Mouse (Mus musculus) thymus, adult 2 months (tissue): ENCODE measurements around the gene Anks1. TPM values are rescaled to one million over a fixed set of nuclear protein-coding genes. Genes with fewer than 3 reads are reported as not detected.

Experiments
- DNase-seq: peaks from one replicate; pipeline ENCODE4 v3.0.0; 2021
- H3K27ac ChIP-seq: fragments of 200-500 bp; 2 replicates; pipeline ENCODE4 v1.5.1; 2012; ENCODE audit warnings: low read length, control low read depth; ENCODE audit not compliant: control insufficient read depth, insufficient read depth
- H3K27me3 ChIP-seq: fragments of 200-500 bp; 2 replicates; pipeline ENCODE4 v1.6.1; 2012; ENCODE audit warnings: mild to moderate bottlenecking, low read length, moderate library complexity, mixed read lengths; ENCODE audit not compliant: control insufficient read depth, insufficient read depth
- H3K36me3 ChIP-seq: fragments of 200-500 bp; 2 replicates; pipeline ENCODE4 v1.6.1; 2012; ENCODE audit warnings: mild to moderate bottlenecking, low read length, moderate library complexity; ENCODE audit not compliant: control insufficient read depth, insufficient read depth
- H3K4me1 ChIP-seq: fragments of 200-500 bp; replicated peaks from 2 replicates; pipeline ENCODE4 v1.6.1; 2012; ENCODE audit warnings: low read length; ENCODE audit not compliant: control insufficient read depth, insufficient read depth
- H3K4me3 ChIP-seq: fragments of 200-500 bp; 2 replicates; pipeline ENCODE4 v1.5.1; 2012; ENCODE audit warnings: mild to moderate bottlenecking, low read length, control low read depth, moderate library complexity; ENCODE audit not compliant: control insufficient read depth, insufficient read depth
- CTCF ChIP-seq: fragments of 200-500 bp; IDR thresholded peaks from 2 replicates; pipeline ENCODE4 v1.5.1; 2012; ENCODE audit warnings: mild to moderate bottlenecking, control low read depth, low read length, moderate library complexity, borderline replicate concordance; ENCODE audit not compliant: control insufficient read depth, poor library complexity, insufficient read depth; ENCODE audit errors: extremely low read depth
- POLR2A ChIP-seq: fragments of 200-500 bp; IDR thresholded peaks from 2 replicates; pipeline ENCODE4 v1.6.1; 2012; ENCODE audit warnings: mild to moderate bottlenecking, low read length, control low read depth, moderate library complexity; ENCODE audit not compliant: control insufficient read depth, poor library complexity, insufficient read depth; ENCODE audit errors: extremely low read depth
- WGBS: fragments of 180-500 bp; shearing (Covaris S2); methylation state at CpG from one replicate; pipeline ENCODE4 v1.1.7; 2018; 5-methylcytosine and 5-hydroxymethylcytosine counted together
- polyA plus RNA-seq: library from polyadenylated mRNA; depleted of rRNA; stranded (reverse); fragments of >200 nt; gene quantifications from 2 replicates; pipeline ENCODE4 v1.2.3, GENCODE M21; 2012

Anks1 gene
- polyA plus RNA-seq, 1 experiment: 103 TPM

- no peaks in the 10 kb centered on the region for H3K4me1 ChIP-seq
- H3K27ac ChIP-seq: no peak overlapping the region
- peaks cover 22% of the 10 kb centered on the region for H3K36me3 ChIP-seq
- no peak for TF ChIP-seq POLR2A
- no peak for TF ChIP-seq CTCF
- H3K27me3 ChIP-seq: no peaks in the 10 kb centered on the region
- 93% methylated on average over 5 of the region's 5 CpGs for WGBS
- H3K4me3 ChIP-seq: no peak overlapping the region
- no peak for DNase-seq
These were observed 138.4 kb downstream of the Anks1 start for GRCm38 (mm10) chr17:28047520-28047919.

DNA sequence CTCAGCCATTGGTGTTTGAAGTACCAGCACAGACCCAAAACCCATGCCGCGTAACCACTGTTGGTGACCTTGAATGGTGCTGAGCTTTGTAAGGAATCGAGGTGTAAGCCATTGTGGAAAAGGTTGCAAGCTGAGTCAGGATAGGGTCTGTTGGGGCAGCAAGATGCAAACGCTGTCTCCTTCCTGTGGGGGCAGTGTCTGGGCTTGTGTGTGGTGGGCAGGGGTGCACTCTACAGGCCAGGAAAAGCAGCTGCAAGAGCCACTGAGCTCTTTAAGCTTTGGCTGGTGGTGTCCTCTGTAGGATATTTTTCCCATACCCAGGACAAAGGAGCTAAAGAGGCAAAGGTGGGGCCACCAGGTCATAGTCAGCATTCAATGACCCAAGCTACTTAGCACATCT, 139.3 kb downstream of the Anks1 start:
- TF ChIP-seq POLR2A (no peak), CTCF (peak; percentile 89; the same call in 1 of the 2 replicates)
- no peaks in the 10 kb centered on the region for H3K4me1 ChIP-seq
- 70% methylated on average over 4 of the region's 4 CpGs for WGBS
- no peak overlapping the region for H3K27ac ChIP-seq
- no peak overlapping the region for H3K4me3 ChIP-seq
- H3K36me3 ChIP-seq: peaks cover 21% of the 10 kb centered on the region
- peak; percentile 46 for DNase-seq
- no peaks in the 10 kb centered on the region for H3K27me3 ChIP-seq

GRCm38 (mm10) chr17:28050210-28050609, 141.1 kb downstream of the Anks1 start:
- H3K36me3 ChIP-seq: peaks cover 31% of the 10 kb centered on the region
- DNase-seq: no peak
- no peak overlapping the region for H3K27ac ChIP-seq

GRCm38 (mm10) chr17:28052293-28052863, 143.3 kb downstream of the Anks1 start:
- no peak for TF ChIP-seq CTCF
- TF ChIP-seq POLR2A: no peak
- peaks cover 28% of the 10 kb centered on the region for H3K36me3 ChIP-seq
- H3K4me3 ChIP-seq: no peak overlapping the region
- no peaks in the 10 kb centered on the region for H3K27me3 ChIP-seq
- 97% methylated on average over 21 of the region's 21 CpGs for WGBS
- no peak overlapping the region for H3K27ac ChIP-seq
- no peaks in the 10 kb centered on the region for H3K4me1 ChIP-seq
- DNase-seq: no peak

More at GRCm38 (mm10) chr17:28050210-28050609, 141.1 kb downstream of the Anks1 start:
- 94% methylated on average over 8 of the region's 8 CpGs for WGBS
- Histone ChIP-seq H3K27me3 (no peaks in the 10 kb centered on the region), H3K4me1 (no peaks in the 10 kb centered on the region), H3K4me3 (no peak overlapping the region)
- TF ChIP-seq CTCF (no peak), POLR2A (no peak)

DNA sequence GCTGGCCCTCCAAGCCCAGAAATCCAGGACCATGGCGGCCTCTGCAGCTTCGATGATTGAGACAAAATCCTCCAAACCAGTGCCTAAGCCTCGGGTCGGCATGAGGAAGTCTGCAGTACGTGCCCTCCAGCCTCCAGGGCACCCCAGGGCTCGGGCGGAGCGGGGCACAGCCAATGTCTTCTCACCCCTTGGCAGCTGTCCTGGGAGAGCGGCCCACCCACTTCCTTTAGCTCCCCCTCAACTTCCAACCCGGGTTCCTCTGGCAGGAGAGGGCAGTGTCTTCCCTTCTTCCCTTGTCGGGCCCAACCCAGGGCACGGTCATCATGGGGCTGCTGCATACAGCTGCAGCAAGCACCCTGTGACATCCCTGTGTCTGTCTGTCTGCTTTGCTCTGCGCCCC, 149.2 kb downstream of the Anks1 start:
- no peaks in the 10 kb centered on the region for H3K27me3 ChIP-seq
- peaks cover 20% of the 10 kb centered on the region for H3K36me3 ChIP-seq
- no peak overlapping the region for H3K27ac ChIP-seq
- 92% methylated on average over 13 of the region's 13 CpGs for WGBS
- DNase-seq: no peak
- H3K4me3 ChIP-seq: no peak overlapping the region
- no peaks in the 10 kb centered on the region for H3K4me1 ChIP-seq
- TF ChIP-seq POLR2A (no peak), CTCF (no peak)

- Histone ChIP-seq H3K27me3 (no peaks in the 10 kb centered on the region), H3K4me3 (no peak overlapping the region), H3K4me1 (no peaks in the 10 kb centered on the region), H3K27ac (no peak overlapping the region), H3K36me3 (peaks cover 10% of the 10 kb centered on the region)
- no peak for DNase-seq
- TF ChIP-seq POLR2A (no peak), CTCF (no peak)
- 97% methylated on average over 11 of the region's 11 CpGs for WGBS
These were observed 151.6 kb downstream of the Anks1 start for GRCm38 (mm10) chr17:28060681-28061080.

DNA sequence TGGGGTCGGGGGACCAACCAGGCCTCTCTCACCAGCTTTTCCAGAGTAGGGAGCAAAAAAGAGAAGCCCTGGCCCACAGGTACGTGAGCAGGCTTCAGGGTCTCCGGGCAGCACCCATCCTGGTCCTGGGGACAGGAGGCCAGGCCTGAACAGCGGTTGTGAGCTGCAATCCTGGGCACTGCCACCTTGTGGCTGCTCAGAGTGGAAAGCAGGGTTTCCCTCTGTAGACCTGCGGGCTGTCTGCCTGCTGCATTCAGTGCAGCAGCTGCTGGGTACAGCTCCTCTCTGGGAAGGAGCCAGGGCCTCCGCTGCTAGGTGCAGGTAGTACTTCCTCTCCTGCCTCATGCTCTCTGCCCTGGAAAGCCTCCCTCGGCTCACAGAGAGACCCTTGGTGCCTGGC, 152.4 kb downstream of the Anks1 start:
- Histone ChIP-seq H3K36me3 (peaks cover 10% of the 10 kb centered on the region), H3K4me3 (no peak overlapping the region), H3K4me1 (no peaks in the 10 kb centered on the region), H3K27ac (no peak overlapping the region), H3K27me3 (no peaks in the 10 kb centered on the region)
- DNase-seq: peak; percentile 14
- TF ChIP-seq CTCF (no peak), POLR2A (no peak)
- WGBS: 92% methylated on average over 7 of the region's 7 CpGs

DNA sequence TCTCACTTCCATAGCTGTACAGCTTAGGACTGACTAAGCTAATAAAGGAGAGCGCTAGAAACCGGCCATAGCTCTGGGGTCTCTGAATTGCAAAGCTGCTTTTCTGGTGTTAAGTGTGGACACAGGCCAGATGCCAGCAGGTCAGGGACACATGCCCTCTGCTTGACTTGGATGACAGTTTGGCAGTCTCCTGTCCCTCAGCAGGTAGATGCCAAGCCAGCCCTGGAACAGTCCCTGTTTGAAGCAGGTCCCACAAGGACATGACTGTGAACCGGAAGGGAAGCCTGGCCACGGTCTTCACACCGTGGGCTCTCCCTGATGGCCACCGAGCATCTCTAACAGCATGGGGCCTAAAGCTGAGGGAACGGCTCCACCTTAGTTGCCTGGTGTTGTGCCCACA, 153.6 kb downstream of the Anks1 start:
- DNase-seq: no peak
- Histone ChIP-seq H3K4me1 (no peaks in the 10 kb centered on the region), H3K4me3 (no peak overlapping the region), H3K27me3 (no peaks in the 10 kb centered on the region), H3K27ac (no peak overlapping the region), H3K36me3 (peaks cover 10% of the 10 kb centered on the region)
- TF ChIP-seq CTCF (no peak), POLR2A (no peak)
- WGBS: 95% methylated on average over 7 of the region's 7 CpGs
